8 mouse cellular contexts compared by ENCODE assay signal in the genomic region with DNA sequence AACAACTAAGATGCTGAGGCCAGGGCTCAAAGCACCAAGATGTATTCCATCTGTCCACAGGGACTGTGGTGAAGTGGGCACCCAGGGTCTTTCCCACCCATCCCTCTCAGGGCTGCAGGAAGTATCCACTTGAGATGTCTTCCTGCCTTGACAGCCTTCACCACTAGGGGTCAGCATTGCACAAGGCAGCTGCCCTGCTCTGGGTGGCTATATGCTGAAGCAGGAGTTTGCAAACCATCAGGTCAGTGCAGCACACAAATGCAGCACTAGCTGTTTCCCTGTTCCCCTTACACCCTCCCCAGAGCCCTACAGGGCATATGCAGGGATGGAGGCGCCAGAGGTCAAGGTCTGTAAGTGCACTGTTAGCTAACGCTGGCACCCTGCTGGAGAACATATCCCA.
DNase-seq lines count a peak whose midpoint lies in the region; ATAC-seq and TF ChIP-seq lines count a peak whose summit lies in the region.

No protein-coding gene starts in this region.

- intact Hi-C loops in heart, adult 2 months (cut with DNase I) = loop anchor here (1.0 to 2.0 kb wide), 5 partner anchors 33 to 867 kb away; partner anchors contain the start of gene Kazn

- no peak overlapping the region for H3K4me3 ChIP-seq in embryonic facial prominence, embryonic 13.5 days
- H3K4me3 ChIP-seq in heart, adult 2 months = no peak overlapping the region
- no peak overlapping the region for H3K4me3 ChIP-seq in limb, embryonic 12.5 days (replicated peaks)
- H3K4me3 ChIP-seq in midbrain, embryonic 15.5 days = no peak overlapping the region

- TF ChIP-seq POLR2A in heart, adult 2 months (IDR thresholded peaks at IDR 0.05; ENCODE audit: insufficient read depth, low read depth, low read length) = no peak

- H3K27ac ChIP-seq in embryonic facial prominence, embryonic 13.5 days = no peak overlapping the region
- H3K27ac ChIP-seq in heart, adult 2 months = peak overlapping the region; percentile 12; the same call in 1 of the 2 replicates
- no peak overlapping the region for H3K27ac ChIP-seq in limb, embryonic 12.5 days
- H3K27ac ChIP-seq in midbrain, embryonic 15.5 days = 0 out of 2 replicates have a peak overlapping the region, but pooled peaks have one; percentile 19

- H3K4me2 ChIP-seq in embryonic facial prominence, embryonic 13.5 days = no peak overlapping the region
- H3K4me2 ChIP-seq in limb, embryonic 12.5 days = no peak overlapping the region
- no peak overlapping the region for H3K4me2 ChIP-seq in midbrain, embryonic 15.5 days

- H3K4me1 ChIP-seq in embryonic facial prominence, embryonic 13.5 days = peaks cover 4% of the 10 kb centered on the region; the same call in 1 of the 2 replicates
- peaks cover 4% of the 10 kb centered on the region for H3K4me1 ChIP-seq in heart, adult 2 months (ENCODE audit: control insufficient read depth, insufficient read depth, low read length)
- H3K4me1 ChIP-seq in limb, embryonic 12.5 days (replicated peaks) = peaks cover 3% of the 10 kb centered on the region; the same call in 1 of the 2 replicates
- H3K4me1 ChIP-seq in midbrain, embryonic 15.5 days = peaks cover 11% of the 10 kb centered on the region; the same call in 1 of the 2 replicates

- TF ChIP-seq EP300 in heart, adult 2 months (IDR thresholded peaks at IDR 0.05; ENCODE audit: insufficient read depth, low read depth, low read length) = peak; percentile 99

- DNase-seq in 416B (ENCODE audit: low read depth) = peak; percentile 35
- DNase-seq in adrenal gland, postnatal 4 days (ENCODE audit: low spot score in 2 of 2) = peak; percentile 80
- DNase-seq in heart, adult 2 months = peak; percentile 81 to 90
- peak; percentile 70 to 88 for DNase-seq in kidney, adult 8-10 months
- DNase-seq in spleen, adult 18-20 months = peak; percentile 43 to 74

- no peaks in the 10 kb centered on the region for H3K79me2 ChIP-seq in heart, adult 2 months (replicated peaks; ENCODE audit: control insufficient read depth, insufficient read depth, low read length)

- no peaks in the 10 kb centered on the region for H3K27me3 ChIP-seq in embryonic facial prominence, embryonic 13.5 days
- H3K27me3 ChIP-seq in heart, adult 2 months (ENCODE audit: control insufficient read depth, insufficient read depth, low read length) = no peaks in the 10 kb centered on the region
- H3K27me3 ChIP-seq in limb, embryonic 12.5 days = no peaks in the 10 kb centered on the region
- H3K27me3 ChIP-seq in midbrain, embryonic 15.5 days (replicated peaks) = no peaks in the 10 kb centered on the region

- peaks cover 44% of the 10 kb centered on the region for H3K36me3 ChIP-seq in embryonic facial prominence, embryonic 13.5 days
- no peaks in the 10 kb centered on the region for H3K36me3 ChIP-seq in heart, adult 2 months (ENCODE audit: control insufficient read depth, insufficient read depth, low read length)
- peaks cover 40% of the 10 kb centered on the region for H3K36me3 ChIP-seq in limb, embryonic 12.5 days
- H3K36me3 ChIP-seq in midbrain, embryonic 15.5 days (replicated peaks) = no peaks in the 10 kb centered on the region

- H3K9me3 ChIP-seq in embryonic facial prominence, embryonic 13.5 days = no peaks in the 10 kb centered on the region
- H3K9me3 ChIP-seq in limb, embryonic 12.5 days = no peaks in the 10 kb centered on the region
- no peaks in the 10 kb centered on the region for H3K9me3 ChIP-seq in midbrain, embryonic 15.5 days

- peak; percentile 39; the same call in 1 of the 2 replicates for ATAC-seq in embryonic facial prominence, embryonic 13.5 days (ENCODE audit: insufficient number of reproducible peaks, insufficient read depth, low FRiP score, low TSS enrichment, low read depth)
- ATAC-seq in limb, embryonic 12.5 days (ENCODE audit: insufficient number of reproducible peaks, insufficient read depth, low FRiP score, low TSS enrichment, low read depth) = peak; percentile 72
- peak; percentile 82 for ATAC-seq in midbrain, embryonic 15.5 days (replicated peaks)

- no peak overlapping the region for H3K9ac ChIP-seq in embryonic facial prominence, embryonic 13.5 days
- H3K9ac ChIP-seq in heart, adult 2 months (ENCODE audit: low read depth, low read length) = no peak overlapping the region
- no peak overlapping the region for H3K9ac ChIP-seq in limb, embryonic 12.5 days (replicated peaks)
- no peak overlapping the region for H3K9ac ChIP-seq in midbrain, embryonic 15.5 days

- TF ChIP-seq CTCF in heart, adult 2 months (IDR thresholded peaks at IDR 0.05) = peak; percentile 100

- 0% methylated on average over 2 of the region's 2 CpGs for WGBS in embryonic facial prominence, embryonic 13.5 days
- WGBS in heart, adult 2 months = 28% methylated on average over 2 of the region's 2 CpGs
- WGBS in limb, embryonic 12.5 days = 5% methylated on average over 2 of the region's 2 CpGs
- 9% methylated on average over 2 of the region's 2 CpGs for WGBS in midbrain, embryonic 15.5 days

Comparison
In these comparisons a context has a peak if more than half of its experiments do, and no peak if none do; other contexts are left out.
1. DNase-seq: peak in every context shown above with its lines; median percentile 86 in heart, adult 2 months; 80 in adrenal gland, postnatal 4 days; 79 in kidney, adult 8-10 months; 58 in spleen, adult 18-20 months; 35 in 416B.
2. H3K27ac ChIP-seq: peak in heart, adult 2 months (single experiment) and midbrain, embryonic 15.5 days (single experiment); none in embryonic facial prominence, embryonic 13.5 days (single experiment) and limb, embryonic 12.5 days (single experiment).
3. Peak in every context shown above with its lines, with median percentiles within 50 percentile points of each other: ATAC-seq.